Mouse (Mus musculus): ENCODE measurements at regions not wholly inside any gene's neighbourhood (a gene's known extent, or its start where the extent isn't known, plus 50 kb on each side); places are given as distances from the start of the nearest gene placed in this dataset.
"Not testable (repeated sequence)": the region's sequence is repeated elsewhere in the genome, so short reads cannot be mapped to it uniquely, and the experiment has no call there.

DNA sequence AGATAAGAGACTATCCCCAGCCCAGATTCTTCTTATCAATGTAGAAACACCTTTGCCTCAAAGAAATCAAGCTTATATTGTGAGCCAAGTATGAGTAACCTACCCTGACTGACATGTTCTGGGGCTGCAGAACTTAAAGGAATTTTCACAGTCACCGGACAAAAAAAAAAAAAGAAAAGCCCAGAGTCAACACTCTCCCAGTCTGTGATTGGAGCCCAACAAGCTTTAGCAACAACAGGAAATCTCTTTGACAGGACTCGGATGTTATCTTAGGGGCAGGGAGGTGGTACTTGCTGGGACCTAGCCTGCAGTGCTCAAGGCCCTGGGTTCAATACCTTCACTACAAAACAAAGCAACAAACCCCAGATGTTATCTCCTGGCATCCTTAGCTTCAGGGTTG is 114.2 kb downstream of the Nectin1 start:
- DNase-seq = no peak

- no peak for DNase-seq
These were observed 115.0 kb downstream of the Nectin1 start for GRCm38 (mm10) chr9:43858761-43859160.

DNA sequence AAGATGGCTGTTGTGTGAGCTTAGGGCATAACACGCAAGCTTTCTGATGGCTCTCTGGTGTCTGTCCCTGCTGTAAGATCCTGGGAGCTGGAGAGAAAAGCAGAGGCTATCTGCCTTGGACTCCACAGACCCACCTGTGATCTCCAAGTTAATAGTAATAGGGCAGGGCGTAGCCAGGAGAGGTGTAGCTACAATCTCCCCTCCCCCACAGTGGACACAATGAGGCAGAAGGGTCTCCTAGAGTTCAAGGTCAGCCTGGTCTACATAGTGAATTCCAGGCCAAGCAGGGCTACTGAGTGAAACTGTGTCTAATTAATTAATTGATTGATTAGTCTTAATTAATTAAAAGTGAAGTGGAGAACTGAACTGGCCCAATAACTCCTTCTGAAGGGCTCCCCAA is 116.5 kb downstream of the Nectin1 start:
- DNase-seq = no peak

DNA sequence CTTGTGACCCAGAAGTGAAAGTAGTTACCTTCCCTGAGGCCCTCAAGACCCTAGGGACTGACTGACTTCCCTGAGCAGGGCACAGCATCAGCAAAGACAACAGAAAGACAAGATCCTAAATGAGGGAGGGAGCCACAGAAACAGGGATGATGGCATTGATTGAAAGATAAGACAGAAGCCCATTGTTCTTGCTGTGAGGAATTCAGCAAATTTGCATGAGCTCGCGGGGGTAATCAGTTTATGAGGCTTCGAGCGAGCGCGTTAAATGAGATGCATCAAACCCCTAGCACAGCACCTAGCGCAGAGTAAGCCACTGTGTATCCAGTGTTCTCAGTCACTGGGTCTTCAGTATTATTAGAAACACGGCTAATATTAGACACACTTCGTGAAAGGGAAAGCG is 117.6 kb downstream of the Nectin1 start:
- no peak for DNase-seq

DNA sequence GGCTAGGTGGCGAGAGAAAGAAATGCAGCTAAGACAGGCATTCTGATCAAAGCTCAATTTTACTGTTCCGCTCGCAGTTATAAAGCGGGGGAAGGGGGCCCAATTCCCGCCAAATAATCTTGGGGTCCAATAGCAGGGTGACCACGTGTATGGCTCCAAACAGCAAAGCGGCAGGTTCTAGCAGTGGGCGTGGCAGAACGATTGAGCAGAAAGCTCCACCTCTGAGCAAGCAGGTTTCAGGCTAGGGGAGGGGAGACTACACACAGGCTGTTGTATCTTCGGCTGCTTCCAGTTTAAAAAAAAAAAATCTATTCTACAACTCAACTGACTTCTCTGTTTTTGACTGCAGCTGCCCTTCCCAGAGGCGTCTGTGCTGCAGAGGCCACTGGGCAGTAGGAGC is 118.2 kb downstream of the Nectin1 start:
- DNase-seq = not testable (repeated sequence)

DNA sequence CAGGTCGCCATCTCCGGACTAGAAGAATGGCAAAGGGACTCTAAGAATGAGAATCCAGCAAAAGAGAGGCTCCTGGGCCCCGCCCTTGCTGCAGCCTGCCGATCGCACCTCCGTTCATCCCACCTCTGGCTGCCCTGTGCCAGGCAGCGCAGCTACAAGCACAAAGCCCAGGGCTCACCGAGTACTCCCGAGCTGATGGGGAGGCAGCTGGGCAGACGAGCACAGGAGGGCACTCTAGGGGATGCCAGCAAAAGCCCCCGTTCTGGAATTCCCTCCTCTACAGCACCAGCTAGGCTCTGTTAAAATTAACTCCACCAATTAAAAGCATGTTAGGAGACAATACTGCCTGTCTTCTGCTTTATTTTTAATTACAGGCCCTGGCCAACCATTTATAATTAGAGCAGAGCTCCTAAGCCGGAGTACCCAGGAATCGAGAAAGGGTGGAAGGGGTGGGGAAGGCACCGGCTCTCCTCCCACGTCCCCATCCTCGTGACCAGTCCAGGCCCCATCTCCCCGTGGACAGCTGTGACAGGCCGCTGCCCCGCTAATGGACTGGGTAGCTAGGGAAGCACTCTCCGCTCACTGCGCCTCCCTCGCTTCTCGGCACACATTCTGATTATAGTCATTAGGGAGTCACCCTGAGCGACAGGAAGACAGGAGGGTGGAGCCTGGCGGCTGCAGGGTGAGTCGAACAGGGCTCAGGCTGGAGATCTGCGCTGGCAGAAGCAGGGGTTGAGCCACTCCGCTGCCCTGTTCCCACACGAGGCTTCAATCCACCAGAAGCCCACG is 120.0 kb downstream of the Nectin1 start:
- DNase-seq = peak; percentile 37

DNA sequence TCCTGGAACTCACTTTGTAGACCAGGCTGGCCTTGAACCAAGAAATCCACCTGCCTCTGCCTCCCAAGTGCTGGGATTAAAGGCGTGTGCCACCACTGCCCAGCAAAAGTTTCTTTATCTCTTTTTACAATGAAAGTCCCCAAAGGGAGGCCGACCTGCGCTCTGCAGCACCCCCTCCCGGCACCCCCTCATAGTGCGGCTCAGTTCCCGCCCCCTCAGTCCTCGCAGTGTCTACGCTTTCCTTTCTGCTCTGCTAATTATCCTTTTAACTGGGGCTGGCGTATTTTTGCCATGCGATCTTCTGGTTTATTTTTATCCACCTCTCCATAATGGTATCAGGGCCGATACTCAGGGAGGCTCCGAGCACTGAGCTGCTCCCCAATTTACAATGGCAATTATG is 123.0 kb downstream of the Nectin1 start:
- DNase-seq = no peak

DNA sequence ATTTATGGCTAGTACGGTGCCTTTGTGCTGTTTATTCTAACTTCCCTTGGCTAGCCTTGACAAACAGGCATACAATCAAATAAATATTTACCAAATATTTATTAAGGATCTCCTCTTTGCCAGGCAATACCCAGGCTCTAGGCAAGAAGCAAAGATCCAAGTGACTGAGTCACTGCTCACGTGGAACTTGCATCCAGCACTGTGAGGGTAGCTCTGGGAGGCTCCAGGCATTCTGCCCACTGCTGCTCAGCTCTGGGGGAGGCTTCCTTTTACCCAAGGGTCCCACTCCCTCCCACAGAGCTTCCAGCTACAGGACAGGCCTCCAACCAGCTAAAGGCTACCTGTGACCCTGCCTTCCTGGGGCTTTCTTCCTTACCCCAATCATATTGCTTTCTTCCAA is 130.1 kb downstream of the Nectin1 start:
- DNase-seq = no peak

DNA sequence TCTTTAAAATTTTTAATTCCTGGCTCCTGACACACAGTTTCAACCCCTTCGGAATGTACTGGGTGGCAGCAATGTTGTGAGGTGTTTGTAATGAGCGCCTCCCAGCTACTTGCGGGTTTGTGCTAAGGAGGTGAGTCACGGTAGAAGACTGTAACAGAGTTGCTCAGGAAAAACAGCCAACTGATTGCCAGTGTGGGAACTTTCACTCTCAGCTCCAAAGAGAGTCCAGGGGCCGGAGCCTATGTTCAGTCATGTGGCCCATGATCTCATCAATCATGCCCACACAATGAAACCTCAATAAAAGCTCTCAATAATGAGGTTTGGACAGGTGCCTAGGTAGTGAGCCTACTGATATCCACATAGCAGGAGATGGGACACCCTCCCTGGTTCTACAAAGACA is 130.5 kb downstream of the Nectin1 start:
- DNase-seq = no peak

- peak; percentile 21 for DNase-seq
These were observed 135.6 kb downstream of the Nectin1 start for GRCm38 (mm10) chr9:43879220-43879968.

GRCm38 (mm10) chr9:43879969-43880396 is 136.2 kb downstream of the Nectin1 start:
- peak; percentile 90 for DNase-seq

GRCm38 (mm10) chr9:43893086-43893485 is 149.3 kb downstream of the Nectin1 start:
- DNase-seq = no peak

GRCm38 (mm10) chr9:43899239-43899638 is 143.9 kb upstream of the Thy1 start:
- no peak for DNase-seq

- no peak for DNase-seq
These were observed 134.9 kb upstream of the Thy1 start for GRCm38 (mm10) chr9:43908325-43908724.

DNA sequence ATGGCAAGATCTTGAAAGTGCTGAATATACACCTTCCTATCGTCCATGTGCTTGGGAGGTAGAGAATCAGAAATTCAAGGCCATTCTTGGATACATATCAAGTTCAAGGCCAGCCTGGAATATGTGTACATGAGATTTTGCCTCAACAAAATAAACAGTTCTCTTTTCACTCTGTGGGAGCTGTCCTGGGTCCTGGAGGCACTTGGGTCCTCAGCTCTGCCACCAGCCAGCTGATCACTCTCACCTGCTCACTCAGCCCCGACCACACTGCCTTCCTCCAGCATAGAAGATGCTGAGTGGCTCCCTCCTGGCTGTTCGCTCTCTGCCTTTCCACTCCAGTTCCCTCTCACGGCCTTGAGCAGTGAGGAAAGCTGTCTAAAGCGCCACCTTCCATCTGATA is 128.2 kb upstream of the Thy1 start:
- DNase-seq = no peak

- DNase-seq = no peak
These were observed 125.7 kb upstream of the Thy1 start for GRCm38 (mm10) chr9:43917467-43917866.

GRCm38 (mm10) chr9:43919010-43919409 is 124.2 kb upstream of the Thy1 start:
- no peak for DNase-seq

- peak; percentile 77 for DNase-seq
These were observed 123.0 kb upstream of the Thy1 start for GRCm38 (mm10) chr9:43920053-43920754.

- no peak for DNase-seq
These were observed 121.0 kb upstream of the Thy1 start for GRCm38 (mm10) chr9:43922231-43922630.

- DNase-seq = no peak
These were observed 120.1 kb upstream of the Thy1 start for GRCm38 (mm10) chr9:43923088-43923487.

DNA sequence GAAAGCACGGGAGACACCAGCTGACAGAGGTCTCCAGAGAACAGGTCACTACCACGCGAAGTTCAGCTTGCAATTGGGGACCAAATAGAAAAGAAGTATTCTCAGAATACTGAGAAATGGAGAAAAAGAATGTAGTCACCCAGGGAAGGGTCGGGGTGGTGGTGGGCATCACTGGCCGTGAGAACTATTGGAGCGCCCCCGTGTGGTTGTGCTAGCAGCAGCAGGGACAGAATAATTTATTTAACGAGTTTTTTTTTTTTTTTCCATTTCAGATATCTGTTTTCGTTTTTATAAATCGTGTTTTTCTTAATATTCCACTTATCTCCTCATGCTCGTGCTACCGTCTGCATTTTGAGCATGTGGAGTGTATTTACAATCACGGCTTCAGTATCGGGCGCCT is 118.4 kb upstream of the Thy1 start:
- DNase-seq = no peak

DNA sequence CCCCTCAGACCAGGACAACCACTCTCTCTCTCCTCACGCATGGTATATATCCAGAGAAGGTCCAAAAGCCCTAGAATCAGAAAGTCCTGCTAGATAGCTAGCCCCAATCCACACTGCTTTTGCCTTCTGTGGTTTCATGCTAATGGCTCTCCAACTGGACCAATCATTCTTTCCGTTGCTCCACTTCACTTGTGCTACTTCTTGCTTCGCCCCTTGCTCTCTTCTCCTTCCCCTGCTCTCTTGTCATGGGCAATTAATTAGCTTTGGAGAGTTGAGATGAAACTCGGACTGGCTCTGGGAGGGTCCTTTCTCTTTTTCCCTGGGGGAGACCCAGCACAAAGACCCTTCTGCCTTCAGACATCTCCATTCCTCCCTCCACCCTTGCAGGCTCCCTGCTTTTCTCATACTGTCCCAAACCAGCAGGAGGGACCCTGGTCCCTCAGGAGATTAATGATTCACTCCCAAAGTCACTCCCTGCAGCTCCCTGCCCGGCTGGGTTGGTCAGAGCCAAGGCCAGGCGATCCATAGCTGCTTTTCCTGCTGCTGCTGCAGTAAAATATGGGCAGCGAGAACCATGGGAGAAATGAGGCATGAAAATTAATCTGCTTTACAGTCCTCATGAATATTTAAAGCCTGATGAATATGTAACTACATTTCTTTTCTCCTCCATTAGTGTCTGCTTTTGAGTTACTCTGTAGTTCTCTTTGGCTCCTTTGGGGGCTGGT is 113.7 kb upstream of the Thy1 start:
- DNase-seq = no peak

GRCm38 (mm10) chr9:43930037-43930404 is 113.2 kb upstream of the Thy1 start:
- no peak for DNase-seq

Data from right cerebral cortex, adult 18-20 months (tissue).